Mouse (Mus musculus): ENCODE measurements around the gene Itgbl1. TPM values are rescaled to one million over a fixed set of nuclear protein-coding genes. Genes with fewer than 3 reads are reported as not detected.
"Not testable (repeated sequence)": the region's sequence is repeated elsewhere in the genome, so short reads cannot be mapped to it uniquely, and the experiment has no call there.

The Itgbl1 gene
- not detected in 2 replicates for total RNA-seq (2015; ENCODE audit: low replicate concordance)
- total RNA-seq (2017; ENCODE audit: low replicate concordance) = not detected in 2 replicates

DNA sequence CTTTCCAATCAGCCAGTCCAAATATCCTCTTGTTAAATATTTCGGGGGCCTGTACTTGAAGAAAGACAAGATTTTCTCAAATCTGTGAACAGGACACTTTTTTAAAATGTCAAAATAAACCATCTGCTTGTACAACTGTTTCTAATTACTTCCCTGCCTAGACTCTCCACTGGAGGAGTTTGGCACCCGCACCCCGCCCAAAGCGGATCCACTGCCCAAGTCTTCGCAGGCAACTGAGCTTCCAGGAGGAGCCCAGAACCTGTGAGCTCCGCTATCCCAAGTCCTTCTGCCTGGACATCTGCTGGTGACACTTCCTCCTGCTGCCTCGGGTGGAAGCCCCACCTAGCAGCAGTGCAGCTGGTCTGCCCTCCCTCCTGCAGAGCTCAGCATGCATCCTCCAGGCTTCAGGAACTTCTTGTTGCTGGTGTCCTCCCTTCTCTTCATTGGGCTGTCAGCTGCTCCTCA, at the start of gene Itgbl1:
TSS of gene Itgbl1 (plus strand) at position 51 of the 465 bp plus-strand sequence.
- ATAC-seq (replicated peaks; ENCODE audit: low FRiP score, poor library complexity, severe bottlenecking) = no peak

DNA sequence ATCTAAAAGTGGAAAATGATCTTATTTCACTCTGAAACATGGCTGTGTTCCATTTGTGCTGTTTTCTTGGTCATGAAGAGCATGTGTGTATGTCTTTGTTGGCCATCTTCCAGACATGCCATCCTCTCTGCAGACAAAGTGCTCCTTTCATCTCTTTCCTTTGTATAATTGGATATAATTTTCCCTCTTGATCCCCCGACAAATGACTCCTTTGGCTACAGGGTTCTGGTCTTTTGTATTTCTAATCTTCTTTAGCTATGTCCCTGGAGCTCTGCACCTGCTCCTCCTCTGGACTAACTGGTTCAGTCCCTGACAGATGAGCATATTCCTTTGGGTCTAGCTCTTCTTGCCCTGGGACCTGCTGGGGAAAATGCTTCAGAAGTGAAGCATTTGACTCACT, 36.8 kb upstream of the Itgbl1 start:
- no peak for ATAC-seq (replicated peaks; ENCODE audit: low FRiP score, poor library complexity, severe bottlenecking)

- no peak for ATAC-seq (replicated peaks; ENCODE audit: low FRiP score, poor library complexity, severe bottlenecking)
Observed at GRCm38 (mm10) chr14:123626501-123627179, 33.1 kb upstream of the Itgbl1 start, which contains the start of gene Nalcn. Gene Nalcn (minus strand): TSS chr14:123627144.

- ATAC-seq (replicated peaks; ENCODE audit: low FRiP score, poor library complexity, severe bottlenecking) = no peak
Observed at GRCm38 (mm10) chr14:123627180-123627562, 32.6 kb upstream of the Itgbl1 start.

DNA sequence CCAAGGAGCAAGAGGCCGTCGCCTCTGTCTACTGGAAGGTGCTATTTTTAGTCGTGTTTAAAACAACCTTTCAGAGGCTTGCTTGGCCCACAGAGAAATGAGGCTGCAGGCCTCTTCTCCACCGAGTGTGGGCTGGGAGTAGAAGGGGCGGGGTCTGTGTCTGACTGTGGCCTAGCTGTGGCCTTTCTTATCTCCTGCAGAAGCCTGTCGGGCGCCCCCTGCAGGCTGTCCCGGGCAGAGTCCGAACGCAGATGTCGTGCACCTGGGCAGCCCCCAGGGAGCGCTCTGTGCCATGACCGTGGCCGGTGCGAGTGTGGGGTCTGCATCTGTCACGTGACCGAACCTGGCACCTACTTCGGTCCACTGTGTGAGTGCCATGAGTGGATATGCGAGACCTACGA, 1.3 kb downstream of the Itgbl1 start:
- ATAC-seq (replicated peaks; ENCODE audit: low FRiP score, poor library complexity, severe bottlenecking) = no peak

DNA sequence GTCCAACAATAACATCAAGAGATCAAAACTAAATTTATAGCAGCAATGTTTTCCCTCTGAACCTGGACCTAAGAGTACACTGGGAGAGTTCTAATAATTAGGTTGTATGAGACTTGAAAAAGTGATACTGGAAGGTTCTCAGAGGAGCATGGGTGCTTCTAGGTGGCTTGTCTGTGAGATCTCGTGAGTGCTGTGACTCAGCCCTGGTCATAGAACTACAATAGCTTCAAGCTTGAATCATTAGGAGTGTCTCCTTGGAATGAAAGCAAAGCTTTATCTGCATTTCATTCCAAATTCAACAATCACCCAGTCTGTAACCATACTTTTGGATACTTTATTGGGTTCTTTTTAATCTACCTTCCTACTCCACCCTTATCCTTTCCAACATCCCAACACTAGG, 2.6 kb downstream of the Itgbl1 start:
- no peak for ATAC-seq (replicated peaks; ENCODE audit: low FRiP score, poor library complexity, severe bottlenecking)

- no peak for ATAC-seq (replicated peaks; ENCODE audit: low FRiP score, poor library complexity, severe bottlenecking)
Observed at GRCm38 (mm10) chr14:123663206-123663605, 3.4 kb downstream of the Itgbl1 start.

DNA sequence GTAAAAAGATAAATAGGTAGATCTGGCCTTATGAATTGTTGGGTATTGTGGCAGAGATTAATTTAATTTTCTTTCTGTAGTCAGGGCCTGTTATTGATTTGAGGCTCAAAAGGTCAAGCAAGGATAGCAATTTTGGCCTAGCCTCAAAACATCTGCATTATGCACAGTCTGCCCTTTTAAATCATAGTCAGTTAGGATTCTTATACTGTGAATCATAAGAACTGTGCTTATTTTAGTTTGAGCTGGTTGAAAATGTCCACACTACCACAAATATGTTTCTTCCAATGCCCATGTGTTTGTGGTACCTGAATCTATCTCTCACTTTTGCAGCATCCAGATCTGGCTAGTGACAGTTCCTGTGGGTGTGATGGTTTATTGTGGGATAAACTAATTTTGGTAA, 4.7 kb downstream of the Itgbl1 start:
- no peak for ATAC-seq (replicated peaks; ENCODE audit: low FRiP score, poor library complexity, severe bottlenecking)

GRCm38 (mm10) chr14:123671076-123671475, 11.3 kb downstream of the Itgbl1 start:
- not testable (repeated sequence) for ATAC-seq (replicated peaks; ENCODE audit: low FRiP score, poor library complexity, severe bottlenecking)

DNA sequence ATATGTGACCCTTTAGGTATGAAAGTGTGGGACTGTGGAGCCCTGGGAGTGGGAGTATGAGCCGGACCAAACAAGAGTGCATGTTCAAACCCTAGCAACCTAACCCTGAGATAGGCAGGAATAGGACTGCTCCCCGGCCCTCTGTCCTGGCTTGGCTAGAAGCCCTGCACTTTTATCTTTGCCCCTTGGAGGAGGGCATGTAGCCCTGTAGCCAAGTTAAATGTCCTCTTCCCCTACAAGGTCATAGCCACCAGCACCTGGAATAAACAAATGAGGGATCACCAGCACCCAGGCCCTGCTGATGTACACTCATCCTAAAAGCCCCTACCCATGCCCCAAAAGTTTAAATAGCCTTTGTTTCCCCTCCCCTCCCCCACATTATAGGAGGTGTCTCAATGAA, 18.3 kb downstream of the Itgbl1 start:
- ATAC-seq (replicated peaks; ENCODE audit: low FRiP score, poor library complexity, severe bottlenecking) = no peak

DNA sequence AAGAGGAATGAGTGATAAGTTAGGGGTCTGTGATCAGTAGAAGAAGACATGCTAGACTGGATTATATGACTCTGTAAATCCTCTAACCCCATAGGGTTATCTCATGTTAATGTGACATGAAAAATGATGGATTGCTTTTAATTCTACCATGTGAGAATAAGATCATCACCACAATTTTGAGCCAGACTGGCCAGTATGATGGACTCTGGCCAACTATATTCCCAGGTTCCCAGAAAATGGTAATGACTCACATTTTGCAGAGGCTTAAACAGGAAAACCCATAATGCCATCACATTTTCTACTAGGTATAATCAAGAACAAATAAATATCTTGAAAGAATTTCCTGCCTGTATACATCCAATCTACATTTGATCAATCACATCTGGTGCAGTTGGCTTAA, 55.0 kb downstream of the Itgbl1 start:
- ATAC-seq (replicated peaks; ENCODE audit: low FRiP score, poor library complexity, severe bottlenecking) = no peak

- ATAC-seq (replicated peaks; ENCODE audit: low FRiP score, poor library complexity, severe bottlenecking) = no peak
Observed at GRCm38 (mm10) chr14:123742055-123742454, 82.3 kb downstream of the Itgbl1 start.

GRCm38 (mm10) chr14:123751017-123751416, 91.2 kb downstream of the Itgbl1 start:
- ATAC-seq (replicated peaks; ENCODE audit: low FRiP score, poor library complexity, severe bottlenecking) = no peak

DNA sequence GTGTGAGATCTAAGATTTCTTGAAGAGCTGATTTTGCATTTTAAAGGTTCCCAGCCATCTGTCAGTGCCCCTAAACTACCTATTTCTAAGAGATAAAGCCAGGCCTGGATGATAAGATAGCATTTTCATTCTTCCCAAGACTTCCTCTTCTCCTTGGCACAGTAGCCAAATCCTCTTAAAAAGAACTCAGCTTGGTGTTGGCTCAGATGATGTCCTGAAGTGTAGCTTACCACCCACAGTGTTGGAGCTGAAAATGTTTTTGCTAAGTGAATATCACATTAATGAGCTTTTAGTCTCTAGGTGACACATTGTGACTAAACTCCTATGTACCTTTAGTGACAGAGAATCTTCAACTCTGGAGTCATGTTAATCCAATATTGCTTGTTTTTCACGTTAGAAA, 99.8 kb downstream of the Itgbl1 start:
- ATAC-seq (replicated peaks; ENCODE audit: low FRiP score, poor library complexity, severe bottlenecking) = no peak

GRCm38 (mm10) chr14:123760079-123760478, 100.3 kb downstream of the Itgbl1 start:
- ATAC-seq (replicated peaks; ENCODE audit: low FRiP score, poor library complexity, severe bottlenecking) = no peak

DNA sequence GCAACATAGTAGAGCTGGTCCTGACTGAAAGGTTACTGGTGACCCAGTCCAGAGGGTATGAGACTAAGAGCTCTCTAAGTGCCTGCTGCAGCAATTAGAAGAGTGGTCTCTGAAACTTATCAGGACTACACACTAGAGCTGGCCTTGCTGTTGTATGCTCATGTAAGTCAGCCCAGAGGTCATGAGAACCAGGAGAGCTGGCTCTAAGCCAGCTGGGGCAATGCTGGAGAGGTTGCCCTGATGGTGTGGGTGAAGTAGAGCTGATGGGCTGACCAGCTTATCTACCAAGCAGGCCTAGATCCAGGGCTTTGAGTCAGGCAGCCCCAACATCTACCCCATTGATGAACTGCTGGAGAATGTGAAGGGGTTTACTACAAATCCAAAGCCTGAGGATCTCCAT, 142.0 kb downstream of the Itgbl1 start:
- no peak for ATAC-seq (replicated peaks; ENCODE audit: low FRiP score, poor library complexity, severe bottlenecking)

GRCm38 (mm10) chr14:123837662-123838061, 177.9 kb downstream of the Itgbl1 start:
- no peak for ATAC-seq (replicated peaks; ENCODE audit: low FRiP score, poor library complexity, severe bottlenecking)

GRCm38 (mm10) chr14:123843675-123844425, 184.1 kb downstream of the Itgbl1 start:
- ATAC-seq (replicated peaks; ENCODE audit: low FRiP score, poor library complexity, severe bottlenecking) = no peak

- ATAC-seq (replicated peaks; ENCODE audit: low FRiP score, poor library complexity, severe bottlenecking) = no peak
Observed at GRCm38 (mm10) chr14:123864531-123864930, 204.8 kb downstream of the Itgbl1 start.

DNA sequence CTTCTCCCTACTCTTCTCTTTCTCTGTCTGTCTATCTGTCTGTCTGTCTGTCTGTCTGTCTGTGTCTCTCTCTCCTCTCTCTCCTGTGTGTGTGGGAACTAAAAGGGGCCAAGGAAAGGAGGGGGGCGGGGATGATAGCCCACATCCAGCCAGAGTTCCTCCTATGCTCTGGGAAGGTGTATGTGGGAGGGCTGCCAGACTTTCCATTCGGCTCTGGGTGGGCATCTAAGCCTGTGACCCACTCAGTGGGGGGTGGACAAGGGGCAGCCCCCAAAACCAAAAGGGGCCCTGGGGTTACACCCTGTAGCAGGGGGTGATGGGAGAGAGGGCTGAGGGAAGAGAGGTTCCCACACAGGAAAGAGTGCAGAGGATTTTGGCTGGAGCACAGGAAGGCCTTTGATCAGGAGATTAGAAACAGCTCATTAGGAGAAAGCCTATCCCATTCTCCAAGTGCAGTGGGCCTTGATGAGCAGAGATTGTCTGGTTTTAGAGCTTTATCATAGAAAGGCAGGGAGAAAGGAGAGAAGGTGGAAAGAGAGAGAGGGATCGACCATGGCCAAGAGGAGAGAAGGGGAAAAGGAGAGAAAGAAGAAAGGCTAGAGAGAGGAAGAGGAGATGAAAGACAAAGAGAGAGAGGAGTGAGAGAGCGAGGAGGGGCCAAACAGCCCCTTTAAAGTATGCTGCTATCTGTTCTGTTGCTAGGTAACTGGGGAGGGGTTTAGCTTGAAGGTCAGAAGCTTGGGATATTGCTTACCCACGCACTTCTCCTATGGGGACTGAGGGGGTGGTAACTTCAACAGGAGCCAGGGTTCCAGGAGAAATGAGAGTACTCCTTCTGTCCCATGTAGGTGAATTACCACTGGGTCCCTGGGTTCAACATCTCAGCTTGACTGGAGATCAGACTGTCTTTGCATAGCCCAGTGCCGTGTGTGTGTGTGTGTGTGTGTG, 206.3 kb downstream of the Itgbl1 start:
- ATAC-seq (replicated peaks; ENCODE audit: low FRiP score, poor library complexity, severe bottlenecking) = no peak

Data from erythroblast, adult 5-6 weeks (primary cell).